Mouse (Mus musculus) MEL-GATA-1-ER (cell line): ENCODE data around the gene Rap2b.
A peak's percentile ranks its signal among the peaks of the same experiment; 100 is the strongest.

ENCODE experiments used
- DNase-seq: peaks from one replicate; pipeline ENCODE4 v3.0.0-alpha.2; 2012; ENCODE audit warnings: low read depth; ENCODE audit errors: extremely low read depth

Rap2b gene

GRCm38 (mm10) chr3:61361338-61361737 lies at the start of gene Rap2b:
Gene Rap2b, plus strand, starts transcription at chr3:61361638.
- no peak for DNase-seq

- no peak for DNase-seq
Measured at GRCm38 (mm10) chr3:61315002-61315401, 46.4 kb upstream of the Rap2b start.

- DNase-seq, result no peak
Measured at GRCm38 (mm10) chr3:61320031-61320430, 41.4 kb upstream of the Rap2b start.

- DNase-seq, result peak; percentile 60
Measured at GRCm38 (mm10) chr3:61321632-61322031, 39.8 kb upstream of the Rap2b start.

- peak; percentile 8 for DNase-seq
Measured at GRCm38 (mm10) chr3:61336205-61336604, 25.2 kb upstream of the Rap2b start.

GRCm38 (mm10) chr3:61337230-61337629 lies 24.2 kb upstream of the Rap2b start:
- no peak for DNase-seq

GRCm38 (mm10) chr3:61340321-61340720 lies 21.1 kb upstream of the Rap2b start:
- no peak for DNase-seq

GRCm38 (mm10) chr3:61344031-61344430 lies 17.4 kb upstream of the Rap2b start:
- no peak for DNase-seq

GRCm38 (mm10) chr3:61345636-61346035 lies 15.8 kb upstream of the Rap2b start:
- DNase-seq, result no peak

- no peak for DNase-seq
Measured at GRCm38 (mm10) chr3:61348036-61348614, 13.3 kb upstream of the Rap2b start.

- DNase-seq, result no peak
Measured at GRCm38 (mm10) chr3:61349433-61349832, 12.0 kb upstream of the Rap2b start.

- no peak for DNase-seq
Measured at GRCm38 (mm10) chr3:61355464-61355863, 6.0 kb upstream of the Rap2b start.

GRCm38 (mm10) chr3:61358107-61358506 lies 3.3 kb upstream of the Rap2b start:
- DNase-seq, result peak; percentile 17

GRCm38 (mm10) chr3:61358756-61359293 lies 2.6 kb upstream of the Rap2b start:
- peak; percentile 32 for DNase-seq

- no peak for DNase-seq
Measured at GRCm38 (mm10) chr3:61362821-61363160, 1.4 kb downstream of the Rap2b start.

- peak; percentile 99 for DNase-seq
Measured at GRCm38 (mm10) chr3:61363161-61363988, 1.9 kb downstream of the Rap2b start.

GRCm38 (mm10) chr3:61363989-61364660 lies 2.7 kb downstream of the Rap2b start:
- DNase-seq, result peak; percentile 66

GRCm38 (mm10) chr3:61364661-61364977 lies 3.2 kb downstream of the Rap2b start:
- DNase-seq, result no peak

GRCm38 (mm10) chr3:61364978-61365778 lies 3.7 kb downstream of the Rap2b start:
- DNase-seq, result peak; percentile 30

GRCm38 (mm10) chr3:61365779-61366373 lies 4.4 kb downstream of the Rap2b start, which contains the start of gene B430305J03Rik:
Gene B430305J03Rik, minus strand, starts transcription at chr3:61365951.
- DNase-seq, result peak; percentile 54

- DNase-seq, result no peak
Measured at GRCm38 (mm10) chr3:61368446-61368845, 7.0 kb downstream of the Rap2b start.
